Mouse (Mus musculus) liver, postnatal 0 days (tissue): ENCODE measurements around the gene Esm1. TPM values are rescaled to one million over a fixed set of nuclear protein-coding genes. Genes with fewer than 3 reads are reported as not detected.
A peak's percentile ranks its signal among the peaks of the same experiment; 100 is the strongest.

Experiments used
- ATAC-seq: fragments of 200-750 bp; cut with Nextera tagmentation; 2 replicates; pipeline ENCODE4 v1.8.0; 2017; ENCODE audit warnings: mild to moderate bottlenecking, moderate library complexity
- DNase-seq: peaks from one replicate; pipeline ENCODE4 v3.0.0-alpha.2; 2016
- H3K27ac ChIP-seq: fragments of 300-500 bp; sonication (generic); 2 replicates; pipeline ENCODE4 v1.5.1; 2014; ENCODE audit warnings: antibody characterized with exemption, moderate library complexity, mild to moderate bottlenecking, low read depth
- H3K27me3 ChIP-seq: fragments of 300-500 bp; sonication (generic); 2 replicates; pipeline ENCODE4 v1.6.1; 2014; ENCODE audit warnings: low read length, control low read depth, mixed read lengths; ENCODE audit not compliant: insufficient read depth
- H3K36me3 ChIP-seq: fragments of 300-500 bp; sonication (generic); replicated peaks from 2 replicates; pipeline ENCODE4 v1.6.1; 2014; ENCODE audit warnings: mild to moderate bottlenecking, control low read depth, low read length, moderate library complexity, mixed read lengths; ENCODE audit not compliant: insufficient read depth
- H3K4me1 ChIP-seq: fragments of 300-500 bp; sonication (generic); 2 replicates; pipeline ENCODE4 v1.6.1; 2014; ENCODE audit warnings: antibody characterized with exemption, mild to moderate bottlenecking, control low read depth; ENCODE audit not compliant: insufficient read depth
- H3K4me2 ChIP-seq: fragments of 300-500 bp; sonication (generic); 2 replicates; pipeline ENCODE4 v1.6.1; 2014; ENCODE audit warnings: low read depth, mild to moderate bottlenecking, low read length, moderate library complexity, mixed read lengths
- H3K4me3 ChIP-seq: fragments of 300-500 bp; sonication (generic); 2 replicates; pipeline ENCODE4 v1.5.1; 2014; ENCODE audit warnings: low read depth, low read length
- H3K9ac ChIP-seq: fragments of 300-500 bp; sonication (generic); replicated peaks from 2 replicates; pipeline ENCODE4 v1.6.1; 2014; ENCODE audit warnings: mild to moderate bottlenecking, moderate library complexity
- H3K9me3 ChIP-seq: fragments of 300-500 bp; sonication (generic); 2 replicates; pipeline ENCODE4 v1.6.1; 2016; ENCODE audit warnings: mild to moderate bottlenecking, control low read depth, low read length, mixed read lengths
- CTCF ChIP-seq: sonication (generic); IDR thresholded peaks from 2 replicates; pipeline ENCODE4 v1.5.1; 2016; ENCODE audit warnings: antibody characterized with exemption, low read depth
- EP300 ChIP-seq: IDR thresholded peaks from 2 replicates; pipeline ENCODE4 v1.6.1; 2016; ENCODE audit warnings: antibody characterized with exemption, low read depth, mild to moderate bottlenecking
- WGBS: fragments of 180-500 bp; shearing (Covaris S2); extraction: QIAGEN DNeasy Blood & Tissue Kit; methylation state at CpG from one replicate; pipeline ENCODE4 v1.1.7; 2014; ENCODE audit not compliant: insufficient replicate concordance; 5-methylcytosine and 5-hydroxymethylcytosine counted together
- polyA plus RNA-seq: library from polyadenylated mRNA; unstranded; fragments of >200 nt; fragmentation: Nextera tagmentation; extraction: Ambion mirVana; gene quantifications from 2 replicates; pipeline ENCODE4 v1.2.1, GENCODE M21; 2015

Esm1 gene
- polyA plus RNA-seq, 1 experiment from 2014 or later: 1.2 TPM

GRCm38 (mm10) chr13:113202184-113202583 lies 7.3 kb upstream of the Esm1 start:
- Histone ChIP-seq H3K4me3 (no peak overlapping the region), H3K36me3 (no peaks in the 10 kb centered on the region), H3K4me2 (no peak overlapping the region), H3K27me3 (no peaks in the 10 kb centered on the region), H3K27ac (no peak overlapping the region), H3K4me1 (no peaks in the 10 kb centered on the region), H3K9ac (no peak overlapping the region), H3K9me3 (no peaks in the 10 kb centered on the region)
- TF ChIP-seq CTCF (no peak), EP300 (no peak)
- DNase-seq (no peak), ATAC-seq (no peak)
- 63% methylated on average over 4 of the region's 4 CpGs for WGBS

- Histone ChIP-seq H3K4me2 (no peak overlapping the region), H3K9me3 (no peaks in the 10 kb centered on the region), H3K4me1 (no peaks in the 10 kb centered on the region), H3K27me3 (no peaks in the 10 kb centered on the region), H3K27ac (no peak overlapping the region), H3K4me3 (no peak overlapping the region), H3K36me3 (no peaks in the 10 kb centered on the region), H3K9ac (no peak overlapping the region)
- TF ChIP-seq EP300: no peak
- TF ChIP-seq CTCF: no peak
- DNase-seq (no peak), ATAC-seq (no peak)
- 61% methylated on average over 5 of the region's 5 CpGs for WGBS
Measured at GRCm38 (mm10) chr13:113203146-113203545, 6.3 kb upstream of the Esm1 start.

GRCm38 (mm10) chr13:113205346-113205745 lies 4.1 kb upstream of the Esm1 start:
- no peaks in the 10 kb centered on the region for H3K9me3 ChIP-seq
- ATAC-seq: no peak
- DNase-seq: no peak
- H3K27ac ChIP-seq: no peak overlapping the region
- no peak overlapping the region for H3K9ac ChIP-seq
- no peaks in the 10 kb centered on the region for H3K36me3 ChIP-seq
- peaks cover 4% of the 10 kb centered on the region; the same call in 1 of the 2 replicates for H3K27me3 ChIP-seq
- no peak overlapping the region for H3K4me3 ChIP-seq
- TF ChIP-seq CTCF (no peak), EP300 (no peak)
- 82% methylated on average over 5 of the region's 5 CpGs for WGBS
- no peak overlapping the region for H3K4me2 ChIP-seq
- no peaks in the 10 kb centered on the region for H3K4me1 ChIP-seq

- TF ChIP-seq CTCF (no peak), EP300 (no peak)
- DNase-seq (no peak), ATAC-seq (no peak)
- Histone ChIP-seq H3K27ac (no peak overlapping the region), H3K4me2 (peak overlapping the region; percentile 11; the same call in 1 of the 2 replicates), H3K4me1 (no peaks in the 10 kb centered on the region), H3K9ac (no peak overlapping the region), H3K4me3 (no peak overlapping the region), H3K36me3 (no peaks in the 10 kb centered on the region), H3K27me3 (peaks cover 4% of the 10 kb centered on the region; the same call in 1 of the 2 replicates), H3K9me3 (no peaks in the 10 kb centered on the region)
- WGBS: 28% methylated on average over 15 of the region's 15 CpGs
Measured at GRCm38 (mm10) chr13:113211345-113211744, 1.9 kb downstream of the Esm1 start.

GRCm38 (mm10) chr13:113212401-113212800 lies 2.9 kb downstream of the Esm1 start:
- H3K4me2 ChIP-seq: no peak overlapping the region
- 29% methylated on average over 3 of the region's 3 CpGs for WGBS
- H3K9ac ChIP-seq: no peak overlapping the region
- no peak for DNase-seq
- no peak overlapping the region for H3K27ac ChIP-seq
- H3K27me3 ChIP-seq: peaks cover 4% of the 10 kb centered on the region; the same call in 1 of the 2 replicates
- TF ChIP-seq EP300 (peak; percentile 17; the same call in 1 of the 2 replicates), CTCF (no peak)
- H3K36me3 ChIP-seq: no peaks in the 10 kb centered on the region
- no peaks in the 10 kb centered on the region for H3K9me3 ChIP-seq
- peak; percentile 44; the same call in 1 of the 2 replicates for ATAC-seq
- H3K4me3 ChIP-seq: no peak overlapping the region
- no peaks in the 10 kb centered on the region for H3K4me1 ChIP-seq

GRCm38 (mm10) chr13:113213865-113214264 lies 4.4 kb downstream of the Esm1 start:
- Histone ChIP-seq H3K27me3 (peaks cover 4% of the 10 kb centered on the region; the same call in 1 of the 2 replicates), H3K4me2 (no peak overlapping the region), H3K4me3 (no peak overlapping the region), H3K9me3 (no peaks in the 10 kb centered on the region), H3K4me1 (no peaks in the 10 kb centered on the region), H3K36me3 (no peaks in the 10 kb centered on the region), H3K27ac (no peak overlapping the region), H3K9ac (no peak overlapping the region)
- ATAC-seq (no peak), DNase-seq (no peak)
- TF ChIP-seq EP300: no peak
- TF ChIP-seq CTCF: no peak
- 82% methylated on average over 3 of the region's 3 CpGs for WGBS

GRCm38 (mm10) chr13:113221851-113222250 lies 12.4 kb downstream of the Esm1 start:
- no peak overlapping the region for H3K4me2 ChIP-seq
- no peaks in the 10 kb centered on the region for H3K9me3 ChIP-seq
- no peaks in the 10 kb centered on the region for H3K4me1 ChIP-seq
- no peak overlapping the region for H3K9ac ChIP-seq
- H3K4me3 ChIP-seq: no peak overlapping the region
- no peak for ATAC-seq
- H3K27ac ChIP-seq: no peak overlapping the region
- 56% methylated on average over 6 of the region's 6 CpGs for WGBS
- no peaks in the 10 kb centered on the region for H3K27me3 ChIP-seq
- no peak for DNase-seq
- TF ChIP-seq CTCF: no peak
- TF ChIP-seq EP300: no peak
- no peaks in the 10 kb centered on the region for H3K36me3 ChIP-seq
